Mouse (Mus musculus) fat pad, adult 2 months (tissue): ENCODE data around the gene Tuba1a.
"Not testable (repeated sequence)": the region's sequence is repeated elsewhere in the genome, so short reads cannot be mapped to it uniquely, and the experiment has no call there.

Experiments
- DNase-seq: peaks from one replicate; pipeline ENCODE4 v3.0.0-alpha.2; 2011; ENCODE audit warnings: low read depth, low spot score; ENCODE audit errors: extremely low read depth

The Tuba1a gene

GRCm38 (mm10) chr15:98956000-98956399 is 2.5 kb upstream of the Tuba1a start:
- DNase-seq = no peak

GRCm38 (mm10) chr15:98955324-98955723 is 1.8 kb upstream of the Tuba1a start:
- no peak for DNase-seq

- DNase-seq = no peak
Observed at GRCm38 (mm10) chr15:98954425-98955253, 1.1 kb upstream of the Tuba1a start.

GRCm38 (mm10) chr15:98952751-98953400 is 627 bp downstream of the Tuba1a start:
- DNase-seq = no peak

- DNase-seq = no peak
Observed at GRCm38 (mm10) chr15:98952063-98952455, 1.4 kb downstream of the Tuba1a start.

GRCm38 (mm10) chr15:98951122-98952062 is 2.1 kb downstream of the Tuba1a start:
- DNase-seq = not testable (repeated sequence)

GRCm38 (mm10) chr15:98949607-98949892 is 4.0 kb downstream of the Tuba1a start:
- DNase-seq = no peak

GRCm38 (mm10) chr15:98948857-98949606 is 4.5 kb downstream of the Tuba1a start:
- DNase-seq = no peak

- DNase-seq = no peak
Observed at GRCm38 (mm10) chr15:98948382-98948781, 5.1 kb downstream of the Tuba1a start.

GRCm38 (mm10) chr15:98947884-98948283 is 5.6 kb downstream of the Tuba1a start:
- no peak for DNase-seq

GRCm38 (mm10) chr15:98943133-98943532 is 10.4 kb downstream of the Tuba1a start:
- no peak for DNase-seq

GRCm38 (mm10) chr15:98942081-98942480 is 11.4 kb downstream of the Tuba1a start:
- no peak for DNase-seq

- DNase-seq = no peak
Observed at GRCm38 (mm10) chr15:98941539-98941938, 12.0 kb downstream of the Tuba1a start.

GRCm38 (mm10) chr15:98940816-98941215 is 12.7 kb downstream of the Tuba1a start:
- no peak for DNase-seq

GRCm38 (mm10) chr15:98934217-98934839 is 19.2 kb downstream of the Tuba1a start, which contains the start of gene Tuba1b:
Tuba1b (minus strand) TSS chr15:98934565.
- no peak for DNase-seq

GRCm38 (mm10) chr15:98933833-98934216 is 19.7 kb downstream of the Tuba1a start:
- DNase-seq = no peak

- not testable (repeated sequence) for DNase-seq
Observed at GRCm38 (mm10) chr15:98933004-98933671, 20.4 kb downstream of the Tuba1a start.

- no peak for DNase-seq
Observed at GRCm38 (mm10) chr15:98930998-98931397, 22.5 kb downstream of the Tuba1a start.

GRCm38 (mm10) chr15:98930017-98930734 is 23.3 kb downstream of the Tuba1a start:
- DNase-seq = no peak
